Mouse (Mus musculus): Measurements from ENCODE around the gene Haus8. TPM values are rescaled to one million over a fixed set of nuclear protein-coding genes. Genes with fewer than 3 reads are reported as not detected.
"Not testable (repeated sequence)": the region's sequence is repeated elsewhere in the genome, so short reads cannot be mapped to it uniquely, and the experiment has no call there.

Haus8 gene
- polyA plus RNA-seq, 1 experiment from 2014 or later: 61.3 TPM

DNA sequence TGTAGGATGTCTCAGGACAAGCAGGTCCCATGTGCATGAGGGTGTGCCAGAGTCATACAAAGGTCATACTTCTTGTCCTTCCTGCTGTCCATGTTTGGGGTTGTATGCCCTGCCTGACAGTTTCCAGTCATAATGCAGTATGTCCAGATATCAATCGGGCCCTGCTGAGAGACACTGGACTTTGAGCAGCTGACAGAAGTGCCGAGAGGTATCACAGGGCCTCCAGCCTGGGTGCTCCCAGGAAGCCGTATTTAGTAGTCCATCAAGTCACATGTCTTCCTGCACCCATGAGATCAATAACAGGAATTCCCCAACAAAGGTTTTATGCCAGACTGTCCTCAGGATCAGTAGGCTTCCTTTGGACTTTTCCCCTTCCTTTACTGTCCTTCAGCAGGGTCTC lies 27.0 kb upstream of the Haus8 start:
- 91% methylated on average over 3 of the region's 3 CpGs for WGBS
- H3K27me3 ChIP-seq (ENCODE audit: poor library complexity, severe bottlenecking): no peaks in the 10 kb centered on the region
- H3K36me3 ChIP-seq (replicated peaks): peaks cover 82% of the 10 kb centered on the region
- H3K4me3 ChIP-seq: no peak overlapping the region
- no peak overlapping the region for H3K27ac ChIP-seq
- H3K4me1 ChIP-seq: no peaks in the 10 kb centered on the region
- peaks cover 15% of the 10 kb centered on the region for H3K9me3 ChIP-seq
- DNase-seq (ENCODE audit: extremely low spot score, low spot score): no peak

DNA sequence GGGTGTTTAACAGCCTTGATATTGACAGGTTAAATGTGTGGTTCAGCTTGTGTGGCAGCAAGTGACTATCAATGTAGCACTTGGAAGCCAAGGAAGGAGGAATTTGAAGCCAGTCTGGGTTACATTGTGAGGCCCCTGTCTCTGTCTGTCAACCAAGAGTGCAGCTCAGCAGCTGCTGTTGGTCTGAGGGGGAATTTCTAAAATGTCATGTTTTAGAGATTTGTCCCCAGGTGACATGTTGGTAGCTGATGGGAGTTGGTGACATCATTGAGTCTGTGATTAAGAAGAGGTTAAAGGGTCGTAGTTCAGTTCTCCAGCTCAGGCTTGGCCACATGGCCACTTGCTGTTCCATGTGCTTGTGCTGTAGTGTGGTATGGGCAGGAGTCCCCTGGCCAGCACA lies 24.7 kb upstream of the Haus8 start:
- Histone ChIP-seq H3K36me3 (replicated peaks) (peaks cover 77% of the 10 kb centered on the region), H3K27me3 (ENCODE audit: poor library complexity, severe bottlenecking) (no peaks in the 10 kb centered on the region), H3K27ac (no peak overlapping the region), H3K9me3 (peaks cover 3% of the 10 kb centered on the region), H3K4me3 (no peak overlapping the region), H3K4me1 (no peaks in the 10 kb centered on the region)
- WGBS: 100% methylated on average over 1 of the region's 1 CpGs
- DNase-seq (ENCODE audit: extremely low spot score, low spot score): no peak

DNA sequence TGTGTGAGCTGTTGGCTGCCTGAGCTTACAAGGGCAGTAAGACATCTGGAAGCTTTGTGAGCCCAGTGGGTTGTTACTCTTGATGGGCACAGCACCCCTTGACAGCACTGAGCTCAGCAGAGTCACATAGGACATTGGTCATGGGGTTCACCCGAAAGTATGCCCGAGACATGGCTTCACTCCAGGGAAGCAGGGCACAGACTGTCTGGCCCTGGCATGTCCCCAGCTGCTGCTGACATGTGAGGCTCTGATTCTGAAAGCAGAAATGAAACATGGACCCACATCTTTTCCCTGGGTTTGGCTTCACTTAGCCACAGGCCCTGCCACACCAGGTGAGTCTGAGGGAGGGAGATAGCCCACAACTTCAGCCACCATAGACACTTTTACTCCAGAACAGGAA lies 24.1 kb upstream of the Haus8 start:
- no peaks in the 10 kb centered on the region for H3K9me3 ChIP-seq
- H3K36me3 ChIP-seq (replicated peaks): peaks cover 75% of the 10 kb centered on the region

DNA sequence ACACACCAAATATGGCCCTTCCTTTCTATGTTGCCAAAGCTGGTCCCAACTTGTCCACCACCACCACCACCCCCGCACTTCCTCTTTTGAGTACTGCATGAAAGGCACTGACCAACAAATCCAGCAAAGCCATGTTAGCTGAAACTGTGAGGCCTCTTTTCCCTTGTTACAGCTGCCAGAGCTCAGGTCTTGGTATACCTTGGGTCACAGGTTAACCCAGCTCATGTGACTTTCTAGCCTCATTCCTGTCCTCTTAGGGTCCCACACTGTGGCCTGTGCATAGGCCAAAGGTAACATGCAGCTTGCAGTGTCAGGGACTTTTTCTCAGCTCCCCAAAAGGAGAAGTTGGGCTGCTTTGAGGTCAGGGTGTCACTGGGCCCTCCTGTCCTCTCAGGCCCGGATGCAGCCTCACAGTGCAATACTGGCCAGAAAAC lies 23.5 kb upstream of the Haus8 start:
- no peak overlapping the region for H3K27ac ChIP-seq
- H3K9me3 ChIP-seq: no peaks in the 10 kb centered on the region
- 98% methylated on average over 2 of the region's 2 CpGs for WGBS
- H3K36me3 ChIP-seq (replicated peaks): peaks cover 77% of the 10 kb centered on the region
- no peak for DNase-seq (ENCODE audit: extremely low spot score, low spot score)
- H3K4me3 ChIP-seq: no peak overlapping the region
- H3K4me1 ChIP-seq: no peaks in the 10 kb centered on the region
- H3K27me3 ChIP-seq (ENCODE audit: poor library complexity, severe bottlenecking): no peaks in the 10 kb centered on the region

More for the DNA sequence above, 24.1 kb upstream of the Haus8 start:
- WGBS: 91% methylated on average over 2 of the region's 2 CpGs
- Histone ChIP-seq H3K27ac (no peak overlapping the region), H3K4me1 (no peaks in the 10 kb centered on the region), H3K27me3 (ENCODE audit: poor library complexity, severe bottlenecking) (no peaks in the 10 kb centered on the region), H3K4me3 (no peak overlapping the region)
- DNase-seq (ENCODE audit: extremely low spot score, low spot score): no peak

DNA sequence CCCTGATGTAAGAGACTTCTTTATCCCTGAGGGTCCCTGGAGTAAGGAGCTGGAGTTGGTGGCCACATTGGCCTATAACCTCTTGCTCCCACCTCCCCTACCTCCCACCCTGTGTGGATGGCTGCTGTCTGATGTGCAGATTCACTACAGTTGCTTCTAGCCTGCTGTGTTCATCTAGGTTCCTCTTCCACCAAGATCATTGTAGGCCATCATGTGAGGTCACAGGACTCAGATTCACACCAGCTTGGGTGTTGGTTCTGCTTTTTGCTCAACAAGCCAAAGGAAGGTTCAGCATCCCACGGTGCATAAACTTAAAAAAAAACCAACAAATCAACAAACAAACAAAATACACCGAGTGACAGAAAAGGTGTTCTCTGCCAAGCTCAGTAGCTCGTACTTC lies 21.2 kb upstream of the Haus8 start:
- 91% methylated on average over 3 of the region's 3 CpGs for WGBS
- not testable (repeated sequence) for H3K27me3 ChIP-seq (ENCODE audit: poor library complexity, severe bottlenecking); H3K9me3 ChIP-seq; DNase-seq (ENCODE audit: extremely low spot score, low spot score); H3K4me1 ChIP-seq; H3K4me3 ChIP-seq; H3K27ac ChIP-seq
- peaks cover 89% of the 10 kb centered on the region for H3K36me3 ChIP-seq (replicated peaks)

DNA sequence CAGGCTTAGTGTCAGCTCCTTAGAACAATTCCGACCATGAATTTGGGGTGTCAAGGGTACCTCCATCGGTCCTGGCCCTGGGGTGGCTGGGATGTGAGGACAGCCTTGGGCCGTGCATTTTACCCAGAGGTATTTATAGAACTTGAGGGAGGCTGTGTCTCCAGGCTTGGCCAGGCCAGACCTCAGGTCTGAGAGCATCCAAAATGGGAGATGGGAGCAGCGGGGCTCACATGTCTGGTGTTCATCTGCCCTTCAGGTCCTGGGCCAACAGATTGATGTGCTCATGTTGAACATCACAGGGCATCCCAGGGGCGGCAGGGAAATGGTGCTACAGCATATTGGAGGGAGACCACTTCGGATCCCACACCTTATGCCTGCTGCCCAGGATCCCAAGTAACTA lies 18.6 kb upstream of the Haus8 start:
- H3K9me3 ChIP-seq: no peaks in the 10 kb centered on the region; the same call in 1 of the 2 replicates
- no peaks in the 10 kb centered on the region for H3K27me3 ChIP-seq (ENCODE audit: poor library complexity, severe bottlenecking)
- H3K4me3 ChIP-seq: no peak overlapping the region
- no peak overlapping the region for H3K27ac ChIP-seq
- 91% methylated on average over 6 of the region's 6 CpGs for WGBS
- no peaks in the 10 kb centered on the region for H3K4me1 ChIP-seq
- DNase-seq (ENCODE audit: extremely low spot score, low spot score): no peak
- peaks cover 75% of the 10 kb centered on the region for H3K36me3 ChIP-seq (replicated peaks)

DNA sequence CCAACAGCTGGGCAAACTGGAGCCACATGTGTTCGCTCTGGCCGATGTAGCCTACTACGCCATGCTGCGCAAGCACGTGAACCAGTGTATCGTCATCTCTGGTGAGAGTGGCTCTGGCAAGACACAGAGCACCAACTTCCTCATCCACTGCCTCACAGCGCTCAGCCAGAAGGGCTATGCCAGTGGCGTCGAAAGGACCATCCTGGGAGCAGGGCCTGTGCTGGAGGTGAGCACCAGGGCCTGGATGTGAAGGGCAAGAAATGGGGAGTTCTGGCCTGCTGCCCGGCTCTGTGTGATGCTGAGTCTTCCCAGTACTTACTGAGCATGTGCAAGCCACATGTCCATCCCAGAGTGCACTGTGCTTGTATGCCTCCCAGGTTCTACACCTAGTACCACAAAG lies 18.2 kb upstream of the Haus8 start:
- 97% methylated on average over 10 of the region's 10 CpGs for WGBS
- DNase-seq (ENCODE audit: extremely low spot score, low spot score): no peak
- Histone ChIP-seq H3K4me1 (no peaks in the 10 kb centered on the region), H3K4me3 (no peak overlapping the region), H3K27me3 (ENCODE audit: poor library complexity, severe bottlenecking) (no peaks in the 10 kb centered on the region), H3K36me3 (replicated peaks) (peaks cover 71% of the 10 kb centered on the region), H3K9me3 (no peaks in the 10 kb centered on the region; the same call in 1 of the 2 replicates), H3K27ac (no peak overlapping the region)

DNA sequence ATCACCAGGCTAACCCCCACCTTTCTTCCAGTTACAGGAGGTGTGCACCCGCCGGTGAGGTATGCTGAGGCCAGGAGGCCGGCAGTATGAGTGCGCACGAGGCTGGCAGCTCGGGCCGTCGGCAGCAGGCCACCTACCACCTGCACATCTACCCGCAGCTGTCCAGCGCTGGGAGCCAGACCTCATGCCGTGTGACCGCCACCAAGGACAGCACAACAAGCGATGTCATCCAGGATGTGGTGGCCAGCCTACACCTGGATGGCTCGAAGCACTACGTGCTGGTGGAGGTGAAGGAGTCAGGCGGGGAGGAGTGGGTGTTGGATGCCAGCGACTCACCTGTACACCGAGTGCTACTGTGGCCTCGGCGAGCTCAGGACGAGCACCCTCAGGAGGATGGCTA lies 17.5 kb upstream of the Haus8 start:
- Histone ChIP-seq H3K4me1 (no peaks in the 10 kb centered on the region), H3K4me3 (no peak overlapping the region), H3K9me3 (no peaks in the 10 kb centered on the region; the same call in 1 of the 2 replicates), H3K36me3 (replicated peaks) (peaks cover 66% of the 10 kb centered on the region), H3K27me3 (ENCODE audit: poor library complexity, severe bottlenecking) (no peaks in the 10 kb centered on the region), H3K27ac (no peak overlapping the region)
- DNase-seq (ENCODE audit: extremely low spot score, low spot score): no peak
- 94% methylated on average over 21 of the region's 21 CpGs for WGBS

DNA sequence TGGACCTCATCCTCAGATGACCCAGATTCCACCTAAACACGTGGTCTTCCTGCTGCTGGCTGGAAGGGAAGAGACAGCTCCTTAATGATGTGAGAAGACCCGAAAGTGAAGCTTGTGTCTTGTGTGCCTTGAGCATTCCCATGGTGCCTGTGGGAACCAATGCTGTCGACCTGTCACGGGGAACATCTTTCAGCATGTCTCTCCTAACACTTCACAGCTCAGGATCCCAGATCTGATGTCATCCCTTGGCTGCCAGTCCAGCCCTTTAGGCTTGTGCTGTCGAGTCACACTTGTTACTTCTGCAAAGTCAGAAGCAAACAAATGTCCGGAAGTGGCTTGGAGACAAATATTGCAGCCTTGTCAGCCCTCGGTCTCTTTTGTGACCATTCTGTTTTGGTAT lies 16.4 kb upstream of the Haus8 start:
- no peak overlapping the region for H3K4me3 ChIP-seq
- no peaks in the 10 kb centered on the region for H3K27me3 ChIP-seq (ENCODE audit: poor library complexity, severe bottlenecking)
- H3K27ac ChIP-seq: no peak overlapping the region
- no peaks in the 10 kb centered on the region; the same call in 1 of the 2 replicates for H3K9me3 ChIP-seq
- H3K4me1 ChIP-seq: no peaks in the 10 kb centered on the region
- WGBS: 91% methylated on average over 7 of the region's 7 CpGs
- no peak for DNase-seq (ENCODE audit: extremely low spot score, low spot score)
- peaks cover 56% of the 10 kb centered on the region for H3K36me3 ChIP-seq (replicated peaks)

DNA sequence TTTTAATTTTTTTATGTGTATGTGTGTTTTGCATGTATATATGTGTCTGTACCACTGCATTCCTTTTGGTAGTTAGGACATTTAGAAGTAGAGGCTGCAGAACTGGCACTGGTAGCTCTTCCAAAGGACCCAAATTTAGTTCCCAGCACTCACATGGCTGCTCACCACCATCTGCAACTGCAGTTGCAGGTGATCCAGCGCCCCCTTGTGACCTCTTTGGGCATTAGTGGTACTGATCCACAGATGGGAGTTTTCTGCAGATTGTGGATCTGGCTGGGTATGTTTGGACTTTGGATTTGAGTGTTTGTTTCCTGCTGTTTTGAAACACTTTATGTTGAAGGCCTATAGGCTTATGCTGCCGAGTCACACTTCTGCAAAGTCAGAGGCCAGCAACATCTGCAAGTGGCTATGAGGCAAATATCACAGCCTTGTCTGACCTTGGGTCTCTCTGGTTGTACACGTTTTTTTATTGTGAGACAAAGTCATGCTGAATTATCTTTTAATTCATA lies 15.8 kb upstream of the Haus8 start:
- peaks cover 52% of the 10 kb centered on the region for H3K36me3 ChIP-seq (replicated peaks)

DNA sequence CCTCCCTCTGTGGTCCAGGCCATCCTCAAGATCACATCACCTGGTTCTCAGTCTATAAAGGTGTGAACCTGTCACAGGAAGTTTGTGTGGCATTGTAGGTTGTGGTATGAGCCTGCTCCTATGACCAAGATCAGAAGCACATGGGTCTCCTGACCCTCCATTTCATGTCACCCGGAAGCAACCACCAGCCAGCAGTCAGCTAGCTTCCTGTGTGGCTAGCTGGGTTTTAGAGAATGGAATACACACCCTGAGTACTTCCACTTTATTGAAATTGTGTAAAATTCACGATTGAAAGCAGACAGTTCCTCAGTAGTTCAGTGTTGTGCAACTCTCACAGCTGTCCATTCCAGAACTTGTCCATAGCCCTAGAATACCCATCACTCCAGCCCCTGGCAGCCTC lies 13.5 kb upstream of the Haus8 start:
- H3K27me3 ChIP-seq (ENCODE audit: poor library complexity, severe bottlenecking); H3K9me3 ChIP-seq; H3K27ac ChIP-seq; DNase-seq (ENCODE audit: extremely low spot score, low spot score); H3K4me1 ChIP-seq; H3K4me3 ChIP-seq: not testable (repeated sequence)
- H3K36me3 ChIP-seq (replicated peaks): peaks cover 35% of the 10 kb centered on the region
- WGBS: 86% methylated on average over 2 of the region's 2 CpGs

More for the DNA sequence above, 15.8 kb upstream of the Haus8 start:
- no peaks in the 10 kb centered on the region for H3K27me3 ChIP-seq (ENCODE audit: poor library complexity, severe bottlenecking)
- H3K4me3 ChIP-seq: no peak overlapping the region
- DNase-seq (ENCODE audit: extremely low spot score, low spot score): no peak
- no peaks in the 10 kb centered on the region for H3K4me1 ChIP-seq
- WGBS: 67% methylated on average over 3 of the region's 3 CpGs
- no peaks in the 10 kb centered on the region; the same call in 1 of the 2 replicates for H3K9me3 ChIP-seq
- H3K27ac ChIP-seq: no peak overlapping the region

DNA sequence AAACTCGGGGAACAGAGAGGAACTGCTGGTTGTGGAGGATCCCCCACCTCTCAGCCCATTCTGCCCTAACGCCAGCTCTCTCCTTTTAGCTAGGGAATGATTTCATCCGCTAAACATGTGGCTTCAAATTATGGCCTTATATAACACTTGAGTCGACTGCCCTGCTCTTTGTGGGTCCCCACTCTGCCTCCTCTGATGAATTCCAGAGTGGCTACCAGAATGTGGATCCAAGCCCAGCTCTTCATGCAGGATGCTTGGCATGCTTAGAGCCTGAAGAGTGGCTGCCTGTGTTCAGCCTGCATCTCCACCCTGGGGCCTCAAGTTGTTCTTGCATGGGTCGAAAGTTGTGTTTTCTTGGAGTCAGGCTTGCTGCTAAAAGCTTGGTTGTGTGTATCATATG lies 9.9 kb upstream of the Haus8 start:
- no peak for DNase-seq (ENCODE audit: extremely low spot score, low spot score)
- Histone ChIP-seq H3K36me3 (replicated peaks) (peaks cover 3% of the 10 kb centered on the region; the same call in 1 of the 2 replicates), H3K27me3 (ENCODE audit: poor library complexity, severe bottlenecking) (no peaks in the 10 kb centered on the region), H3K9me3 (no peaks in the 10 kb centered on the region), H3K4me3 (no peak overlapping the region), H3K27ac (no peak overlapping the region), H3K4me1 (no peaks in the 10 kb centered on the region)
- WGBS: 82% methylated on average over 5 of the region's 5 CpGs

DNA sequence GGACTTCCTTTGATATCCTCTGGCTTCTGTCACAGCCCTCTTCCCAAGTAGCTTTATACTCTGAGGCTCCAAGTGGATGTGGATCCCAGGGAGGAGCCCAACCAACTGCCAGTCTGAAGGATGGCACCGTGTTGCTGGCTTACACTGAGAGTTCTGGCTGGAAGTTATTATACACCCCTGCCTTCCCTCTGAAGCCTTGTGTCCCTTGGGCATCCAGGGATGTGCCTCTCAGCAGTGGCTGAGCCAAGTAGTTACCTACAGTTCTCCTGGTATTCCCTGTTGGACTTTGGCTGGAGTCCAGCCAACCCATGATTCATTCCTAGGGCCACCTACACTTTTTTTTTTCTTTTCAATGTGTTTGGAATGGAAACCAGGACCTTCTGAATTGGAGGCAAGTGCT lies 9.0 kb upstream of the Haus8 start:
- not testable (repeated sequence) for H3K36me3 ChIP-seq (replicated peaks); H3K27ac ChIP-seq; H3K9me3 ChIP-seq; H3K4me1 ChIP-seq; H3K27me3 ChIP-seq (ENCODE audit: poor library complexity, severe bottlenecking); DNase-seq (ENCODE audit: extremely low spot score, low spot score); H3K4me3 ChIP-seq
- 94% methylated on average over 1 of the region's 1 CpGs for WGBS

DNA sequence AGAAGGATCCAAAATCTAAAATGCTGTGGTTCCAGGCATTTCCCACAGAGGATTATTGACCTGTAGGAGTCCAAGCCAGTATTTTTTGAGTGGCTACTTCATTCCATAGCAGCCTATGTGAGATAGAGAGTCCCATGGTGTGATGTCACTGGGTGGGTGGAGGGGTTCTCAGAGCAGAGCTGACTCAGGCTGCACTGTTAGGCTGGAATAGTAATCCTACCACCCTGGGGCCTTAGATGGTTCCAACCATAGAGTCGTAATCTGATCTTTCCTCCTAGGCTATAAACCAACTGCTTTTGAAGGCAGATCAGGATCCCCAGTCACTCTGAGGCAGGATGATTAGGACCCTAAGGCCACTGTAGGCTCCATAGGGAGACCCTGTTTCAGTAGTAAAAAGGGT lies 6.7 kb upstream of the Haus8 start:
- DNase-seq (ENCODE audit: extremely low spot score, low spot score); H3K4me3 ChIP-seq; H3K27ac ChIP-seq; H3K9me3 ChIP-seq; H3K27me3 ChIP-seq (ENCODE audit: poor library complexity, severe bottlenecking); H3K4me1 ChIP-seq: not testable (repeated sequence)
- H3K36me3 ChIP-seq (replicated peaks): peaks cover 14% of the 10 kb centered on the region
- WGBS: 91% methylated on average over 1 of the region's 1 CpGs

Measured in forebrain, embryonic 10.5 days (tissue).